Mouse (Mus musculus) urinary bladder, postnatal 25 days (tissue): ENCODE measurements around the gene Chil4.
"Not testable (repeated sequence)": the region's sequence is repeated elsewhere in the genome, so short reads cannot be mapped to it uniquely, and the experiment has no call there.

Experiments
- DNase-seq: peaks from one replicate; pipeline ENCODE4 v3.0.0; 2022; ENCODE audit warnings: low spot score

The Chil4 gene

DNA sequence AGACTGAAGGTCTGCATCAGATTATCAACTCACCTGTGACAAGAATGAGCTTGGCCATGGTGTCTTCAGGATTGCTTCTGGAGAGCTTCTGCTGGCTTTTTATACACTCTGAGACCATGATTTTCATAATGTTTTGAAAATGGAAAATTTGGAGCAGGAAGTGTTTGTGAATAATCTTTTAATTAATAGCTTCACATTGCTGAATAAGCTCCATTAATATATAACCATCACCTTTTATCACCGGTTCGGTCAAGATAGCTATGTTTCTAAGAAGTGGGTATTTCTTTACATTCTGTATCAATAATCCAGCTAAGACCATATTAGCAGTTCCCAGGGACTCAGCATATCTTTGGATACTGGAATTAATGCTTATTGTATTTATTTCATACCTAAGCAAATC lies at the start of gene Chil4:
Gene Chil4, minus strand, starts transcription at position 101 of the 400 bp plus-strand sequence.
- no peak for DNase-seq

DNA sequence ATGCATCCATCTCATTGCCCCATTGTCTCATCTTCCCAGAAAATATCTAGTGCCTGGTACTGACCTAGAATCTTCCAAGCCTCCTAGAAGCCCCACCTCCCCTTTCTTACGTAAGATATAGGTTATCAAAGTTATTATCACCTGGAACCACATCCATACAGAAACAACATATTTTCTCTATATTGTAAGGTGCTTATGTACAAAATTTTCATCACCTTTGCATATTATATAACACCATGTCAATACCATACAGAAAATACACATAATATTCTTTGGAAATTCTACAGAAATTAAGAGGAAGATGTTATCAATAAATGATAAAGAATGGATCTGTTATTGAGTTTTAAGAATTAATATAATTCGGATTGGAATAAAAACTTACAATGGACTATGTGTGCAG lies 46.5 kb upstream of the Chil4 start:
- no peak for DNase-seq

GRCm38 (mm10) chr3:106264854-106265253 lies 45.5 kb upstream of the Chil4 start:
- no peak for DNase-seq

- DNase-seq = not testable (repeated sequence)
Measured at GRCm38 (mm10) chr3:106257076-106257475, 37.8 kb upstream of the Chil4 start.

DNA sequence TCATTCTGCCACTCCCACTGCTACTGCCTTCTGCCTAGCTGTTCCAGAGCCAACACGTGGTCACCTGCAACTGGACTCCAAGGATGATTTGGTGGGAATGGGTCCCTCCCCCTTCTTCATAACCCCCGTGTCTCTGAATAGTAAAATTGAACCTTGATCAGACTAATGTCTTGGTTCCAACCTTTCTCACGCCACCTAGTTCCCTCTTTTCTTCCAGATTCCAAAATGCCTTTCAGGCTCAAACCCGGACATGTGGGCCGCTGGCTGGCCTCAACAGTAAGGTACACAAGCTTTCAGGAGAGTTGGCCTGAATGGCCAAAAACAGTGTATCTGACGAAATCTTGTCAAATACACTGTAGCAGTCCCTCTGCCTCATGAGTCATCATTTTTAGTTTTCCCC lies 33.4 kb upstream of the Chil4 start:
- DNase-seq = no peak

DNA sequence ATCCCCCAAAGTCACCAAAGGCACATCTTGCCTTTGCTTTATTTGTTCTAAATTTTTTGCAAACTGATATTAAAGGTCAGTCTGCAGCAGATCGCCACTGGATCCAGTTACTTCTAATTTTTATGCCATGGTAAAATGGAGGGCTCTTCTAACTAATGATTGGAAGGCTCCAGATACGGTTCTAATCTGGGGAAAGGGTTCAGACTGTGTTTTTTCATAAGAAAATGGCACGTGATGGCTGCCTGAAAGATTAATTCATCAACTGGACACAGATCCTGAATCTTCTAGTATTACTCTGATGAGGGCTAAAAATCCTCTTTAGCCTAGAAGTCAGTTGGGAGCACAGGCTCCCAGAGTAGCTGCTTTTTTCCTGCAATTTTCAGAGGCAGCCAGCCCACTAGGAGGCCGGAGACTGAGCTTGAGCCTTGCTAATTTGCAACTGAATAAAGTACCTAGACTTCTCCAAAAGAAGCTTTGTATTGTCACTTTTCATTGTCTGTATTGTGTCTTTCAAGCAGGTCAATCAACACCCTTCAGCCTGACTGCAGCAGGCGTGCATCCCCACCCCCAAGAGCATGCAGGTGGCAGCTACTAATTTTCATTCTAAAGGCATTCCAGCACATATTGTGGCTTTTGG lies 31.6 kb upstream of the Chil4 start:
- DNase-seq = not testable (repeated sequence)

DNA sequence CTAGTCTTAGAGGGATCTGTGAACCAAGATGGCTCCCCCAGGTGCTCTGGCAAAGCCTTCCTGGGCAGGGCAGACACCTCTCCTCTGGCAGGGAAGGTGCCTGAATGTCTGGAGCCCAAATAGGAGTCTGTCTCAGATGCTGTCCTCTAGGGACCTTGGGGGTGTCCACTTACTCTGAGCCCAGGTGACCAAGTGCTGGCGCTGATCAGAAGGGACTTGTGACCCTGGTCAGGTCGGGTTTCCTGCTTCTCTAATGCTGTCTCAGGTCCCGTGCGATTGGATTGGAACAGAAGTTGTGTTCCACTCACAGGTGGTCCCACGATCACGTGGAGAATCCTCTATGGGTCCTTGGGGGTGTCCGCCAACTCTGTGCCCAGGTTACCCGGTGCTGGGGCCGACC lies 28.1 kb upstream of the Chil4 start:
- not testable (repeated sequence) for DNase-seq

- DNase-seq = not testable (repeated sequence)
Measured at GRCm38 (mm10) chr3:106240210-106240609, 20.9 kb upstream of the Chil4 start.

GRCm38 (mm10) chr3:106239196-106239791 lies 20.0 kb upstream of the Chil4 start:
- no peak for DNase-seq

DNA sequence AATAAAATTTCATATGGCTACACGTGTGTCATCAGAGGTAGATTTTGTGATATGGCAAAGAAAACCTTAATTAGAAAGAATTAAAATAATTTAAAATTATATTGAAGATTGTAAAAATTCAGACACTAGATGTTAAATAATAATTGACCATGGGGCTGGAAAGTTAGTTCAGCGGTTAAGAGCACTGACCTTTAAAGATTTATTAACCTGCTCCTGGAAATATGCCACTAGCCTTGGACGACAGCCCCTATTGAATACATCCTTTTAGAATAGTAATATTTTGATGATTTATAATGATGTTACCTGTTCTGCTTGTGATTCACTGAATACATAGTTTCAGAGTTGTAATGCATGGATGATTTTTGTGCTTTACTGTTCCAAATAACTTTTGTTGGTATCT lies 4.1 kb upstream of the Chil4 start:
- DNase-seq = not testable (repeated sequence)

GRCm38 (mm10) chr3:106221625-106222265 lies 2.4 kb upstream of the Chil4 start:
- no peak for DNase-seq

DNA sequence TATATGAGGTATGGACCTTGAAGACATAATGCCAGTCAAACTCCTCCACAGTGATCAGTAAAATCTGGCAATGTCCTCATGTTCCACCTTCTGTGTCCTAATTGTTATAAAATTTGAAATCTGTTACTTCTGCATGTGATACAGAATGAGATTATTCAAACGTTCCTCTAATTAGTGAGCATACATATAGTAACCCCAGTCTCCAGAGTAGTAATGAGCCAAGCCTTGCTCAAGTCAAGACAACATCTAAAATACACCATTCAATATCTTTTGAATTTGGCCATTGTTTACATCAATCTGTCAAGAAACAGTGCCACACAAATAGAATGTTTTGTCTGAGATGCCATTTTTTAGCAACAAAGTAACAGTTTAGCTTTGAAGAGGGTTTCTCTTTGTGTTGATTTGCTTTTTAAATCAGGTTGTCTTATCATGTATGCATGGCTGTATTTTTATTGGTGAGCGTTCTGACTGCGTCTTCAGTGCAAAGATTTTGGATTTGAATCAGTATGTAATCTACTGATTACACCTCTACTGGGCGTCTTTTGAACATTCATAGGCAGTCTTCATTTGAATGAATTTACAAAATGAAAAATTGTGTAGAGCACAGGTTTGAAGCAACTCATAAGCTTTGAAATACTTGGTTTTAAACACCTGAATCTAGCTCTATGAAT lies 888 bp downstream of the Chil4 start:
- not testable (repeated sequence) for DNase-seq

GRCm38 (mm10) chr3:106198030-106198429 lies 21.3 kb downstream of the Chil4 start:
- not testable (repeated sequence) for DNase-seq

DNA sequence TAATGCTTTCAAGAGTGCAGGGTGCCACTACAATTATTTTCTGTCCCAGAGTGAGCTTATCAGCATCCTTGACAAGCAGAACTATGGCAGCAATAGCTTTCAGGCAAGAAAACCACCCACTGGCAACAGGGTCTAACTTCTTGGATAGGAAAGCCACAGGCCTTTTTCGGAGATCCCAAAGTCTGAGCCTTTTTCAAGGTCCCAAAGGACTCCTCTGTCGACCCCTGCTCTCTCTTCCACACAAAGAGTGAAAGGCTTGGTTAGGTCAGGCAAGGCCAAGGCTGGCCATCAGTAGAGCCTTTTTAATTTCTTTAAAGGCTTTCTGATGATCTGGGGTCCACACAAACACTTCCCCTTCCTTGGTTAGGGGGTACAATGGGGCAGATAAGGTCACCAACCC lies 22.1 kb downstream of the Chil4 start:
- DNase-seq = not testable (repeated sequence)

DNA sequence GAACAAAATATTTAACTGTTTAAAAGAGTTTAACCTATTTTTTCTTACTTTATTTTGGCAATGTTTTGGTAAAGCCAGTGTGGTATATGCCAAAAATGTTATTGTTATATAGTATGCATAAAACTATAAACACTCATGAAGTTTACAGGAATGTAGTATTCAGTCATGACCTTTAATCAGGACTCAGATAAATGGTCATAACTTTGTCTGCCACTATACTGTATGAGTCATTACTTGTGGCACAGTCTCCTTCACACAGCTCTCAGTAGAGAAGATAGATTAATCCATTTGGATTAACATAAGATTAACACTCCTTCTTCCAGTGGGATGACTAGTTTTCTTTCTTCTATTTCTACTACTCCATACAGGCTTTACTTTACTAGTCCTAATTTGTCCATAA lies 23.0 kb downstream of the Chil4 start:
- no peak for DNase-seq

DNA sequence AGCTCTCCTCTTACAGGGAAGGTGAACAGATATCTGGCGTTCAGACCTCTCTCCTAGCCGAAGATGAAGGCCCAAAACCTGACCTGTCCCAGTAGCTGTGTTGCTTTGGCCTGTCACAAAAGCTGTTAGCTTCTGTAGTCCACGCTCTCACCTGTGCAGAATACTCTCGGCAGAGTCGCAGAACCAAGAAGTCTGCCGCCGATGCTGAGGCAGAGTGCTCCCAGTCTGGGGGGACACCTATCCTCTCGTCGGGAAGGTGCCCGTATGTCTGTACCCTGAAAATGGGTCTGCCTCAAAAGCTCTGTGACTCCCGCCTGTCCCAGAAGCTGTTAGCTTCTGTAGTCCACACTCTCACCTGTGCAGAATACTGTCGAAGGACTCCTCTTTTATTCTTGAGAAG lies 23.8 kb downstream of the Chil4 start:
- no peak for DNase-seq

- no peak for DNase-seq
Measured at GRCm38 (mm10) chr3:106187991-106188390, 31.3 kb downstream of the Chil4 start.

DNA sequence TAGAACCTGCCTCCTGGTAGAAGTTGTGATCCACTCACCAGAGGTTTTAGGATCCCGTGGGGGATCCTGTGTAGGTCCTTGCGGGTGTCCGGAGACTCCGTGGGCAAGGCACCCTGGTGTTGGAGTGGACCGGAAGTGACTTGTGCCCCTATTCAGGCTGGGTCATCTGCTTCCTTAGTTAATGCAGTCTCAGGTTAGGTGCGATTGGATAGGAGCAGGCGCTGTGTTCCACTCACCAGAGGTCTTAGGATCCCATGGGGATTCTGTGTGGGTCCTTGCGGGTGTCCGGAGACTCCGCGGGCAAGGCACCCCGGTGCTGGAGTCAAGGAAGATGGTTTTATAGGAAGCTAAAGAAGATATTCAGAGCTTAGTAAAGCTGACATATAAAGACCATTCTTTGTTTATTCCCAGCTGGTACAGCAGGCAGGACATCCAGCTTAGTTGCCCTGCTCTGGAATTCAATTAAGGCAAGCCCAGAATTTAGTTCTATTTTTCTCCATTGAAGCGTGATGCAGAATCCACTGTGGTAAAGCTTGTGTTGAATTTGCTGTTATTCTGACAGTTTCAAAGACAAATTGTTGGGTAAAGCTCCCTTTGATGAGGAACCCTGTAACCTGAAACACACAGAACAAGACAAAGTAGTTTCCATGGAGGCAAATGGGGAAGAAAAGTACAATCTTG lies 41.7 kb downstream of the Chil4 start:
- DNase-seq = no peak

- not testable (repeated sequence) for DNase-seq
Measured at GRCm38 (mm10) chr3:106174971-106175370, 44.3 kb downstream of the Chil4 start.

DNA sequence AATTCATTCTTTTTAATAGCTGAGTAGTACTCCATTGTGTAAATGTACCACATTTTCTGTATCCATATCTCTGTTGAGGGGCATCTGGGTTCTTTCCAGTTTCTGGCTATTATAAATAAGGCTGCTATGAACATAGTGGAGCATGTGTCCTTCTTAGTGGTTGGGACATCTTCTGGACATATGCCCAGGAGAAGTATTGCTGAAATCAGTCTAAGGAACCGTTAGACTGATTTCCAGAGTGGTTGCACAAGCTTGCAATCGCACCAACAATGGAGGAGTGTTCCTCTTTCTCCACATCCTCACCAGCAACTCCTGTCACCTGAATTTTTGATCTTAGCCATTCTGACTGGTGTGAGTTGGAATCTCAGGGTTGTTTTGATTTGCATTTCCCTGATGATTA lies 46.8 kb downstream of the Chil4 start:
- not testable (repeated sequence) for DNase-seq

- no peak for DNase-seq
Measured at GRCm38 (mm10) chr3:106171135-106171731, 48.1 kb downstream of the Chil4 start.

- no peak for DNase-seq
Measured at GRCm38 (mm10) chr3:106170522-106171053, 48.7 kb downstream of the Chil4 start.
